Mouse (Mus musculus) cerebellum, adult 18-20 months (tissue): ENCODE results near the gene Rpl10-ps3.

Experiments
- DNase-seq, 2 experiments: peaks; one replicate each; pipeline ENCODE4 v3.0.0; 2021

The Rpl10-ps3 gene

GRCm38 (mm10) chr9:50344868-50345267 is at the start of gene Rpl10-ps3:
Rpl10-ps3 (minus strand) TSS chr9:50344968.
- DNase-seq, result no peak

GRCm38 (mm10) chr9:50375598-50375997 is 30.8 kb upstream of the Rpl10-ps3 start:
- no peak for DNase-seq

GRCm38 (mm10) chr9:50374666-50375065 is 29.9 kb upstream of the Rpl10-ps3 start:
- no peak for DNase-seq

DNA sequence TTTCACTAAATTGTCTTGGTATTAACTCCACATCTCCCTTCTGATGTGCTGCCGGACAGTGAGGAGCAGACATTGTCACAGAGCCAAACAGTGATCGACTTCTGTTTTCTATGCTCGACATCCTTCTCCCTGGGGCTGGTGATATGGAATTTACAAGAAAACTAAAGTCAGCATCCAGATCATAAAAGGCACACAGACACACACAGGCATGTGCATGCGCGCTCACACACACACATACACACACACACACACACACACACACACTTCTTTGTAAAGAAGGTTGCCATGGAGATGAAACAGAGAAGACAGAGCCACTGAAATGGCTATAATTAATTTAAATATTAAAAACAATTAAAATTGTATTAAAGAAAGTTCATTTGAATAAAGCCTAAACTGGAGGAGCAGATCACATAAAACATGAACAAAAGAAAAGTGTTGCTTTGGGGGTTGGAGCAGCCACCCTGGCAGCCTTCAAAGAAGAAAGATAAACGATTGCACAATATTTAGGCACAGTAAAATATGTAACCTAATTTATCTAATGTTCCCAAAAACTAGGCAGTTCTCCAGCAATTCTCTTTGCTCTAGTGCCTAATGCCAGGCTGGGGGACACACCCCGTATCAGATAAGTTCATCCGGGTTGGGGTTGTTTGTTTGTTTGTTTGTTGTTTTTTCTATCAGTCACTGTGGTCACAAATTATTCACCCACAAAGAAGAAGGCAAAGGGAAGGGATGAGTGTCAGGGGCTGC is 24.0 kb upstream of the Rpl10-ps3 start:
- DNase-seq, result no peak

- no peak for DNase-seq
These were observed 20.5 kb upstream of the Rpl10-ps3 start for GRCm38 (mm10) chr9:50365059-50365780.

DNA sequence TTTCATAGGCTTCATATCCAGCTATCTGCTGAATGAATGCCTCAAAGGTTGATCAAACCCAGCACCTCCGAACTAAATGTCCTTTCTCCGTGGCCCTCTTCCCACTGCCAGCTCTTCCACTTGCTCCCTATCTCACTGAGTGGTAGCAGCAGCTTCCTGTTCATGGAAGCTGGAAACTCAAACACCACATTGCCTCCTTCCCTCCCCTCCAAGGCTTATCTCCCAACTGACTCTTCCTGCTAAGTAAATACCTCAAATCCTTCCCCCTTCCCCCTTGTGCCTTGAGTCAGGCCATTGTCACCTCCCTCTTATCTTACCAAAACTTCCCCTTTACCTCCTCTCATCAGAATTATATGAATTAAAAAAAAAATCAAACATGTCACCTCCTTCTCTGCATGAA is 19.2 kb upstream of the Rpl10-ps3 start:
- no peak for DNase-seq

GRCm38 (mm10) chr9:50363259-50363658 is 18.5 kb upstream of the Rpl10-ps3 start:
- no peak for DNase-seq

DNA sequence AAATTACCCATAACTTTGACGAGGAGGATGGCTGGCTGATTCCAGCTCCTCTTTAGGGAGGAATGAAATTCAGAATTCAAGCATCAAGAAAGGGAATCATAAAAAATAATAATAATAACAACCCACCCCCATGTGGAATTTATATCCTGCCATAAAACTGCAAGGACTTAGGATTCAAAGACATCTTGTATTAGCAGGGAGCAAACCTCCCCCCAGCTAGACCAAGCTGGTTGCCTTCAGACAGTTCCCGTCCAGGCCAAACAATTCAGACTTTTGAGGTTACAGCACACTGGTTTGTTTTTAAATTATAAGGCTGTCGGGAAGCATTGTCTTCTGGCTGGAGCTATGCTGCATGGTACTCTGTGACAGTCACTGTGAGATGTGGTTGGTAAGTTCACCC is 17.8 kb upstream of the Rpl10-ps3 start:
- DNase-seq, result no peak

- no peak for DNase-seq
These were observed 15.6 kb upstream of the Rpl10-ps3 start for GRCm38 (mm10) chr9:50360370-50360769.

DNA sequence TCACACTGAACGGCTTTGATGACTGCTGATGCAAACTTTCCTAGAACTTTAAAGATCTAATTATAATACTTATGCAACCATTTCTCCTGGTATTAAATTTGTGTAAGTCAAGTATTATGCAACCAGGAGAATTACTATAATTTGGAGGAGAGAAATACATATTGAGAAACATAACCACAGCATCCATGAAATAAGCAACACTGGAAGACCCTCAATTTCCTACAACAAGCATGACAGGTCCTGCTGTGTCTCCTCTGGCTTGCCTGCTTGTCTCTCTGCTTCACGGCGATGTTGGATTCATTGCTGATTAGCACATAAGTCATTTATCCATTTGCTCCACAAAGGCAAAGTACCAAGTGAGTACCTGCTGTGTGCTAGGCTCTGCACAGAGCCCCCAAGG is 12.6 kb upstream of the Rpl10-ps3 start:
- DNase-seq, result no peak

DNA sequence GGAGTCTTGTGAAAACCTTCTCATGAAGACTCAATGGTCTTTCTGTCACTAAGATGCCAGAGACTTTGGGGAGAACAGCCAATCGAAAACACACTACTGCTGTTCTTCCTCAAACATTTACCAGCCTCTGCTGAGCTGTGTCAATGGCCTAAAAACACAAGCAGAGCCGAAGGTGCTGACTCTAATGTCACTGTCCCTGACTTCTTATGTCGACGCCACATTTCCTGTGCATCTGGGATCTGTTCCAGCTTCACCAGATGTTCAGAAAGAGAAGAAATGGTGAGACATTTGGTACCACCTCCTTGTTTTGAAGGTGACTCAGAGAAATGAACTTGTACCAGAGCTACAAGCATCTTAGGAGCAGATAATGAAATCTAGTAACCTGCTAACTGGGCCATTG is 7.0 kb upstream of the Rpl10-ps3 start:
- DNase-seq, result no peak

DNA sequence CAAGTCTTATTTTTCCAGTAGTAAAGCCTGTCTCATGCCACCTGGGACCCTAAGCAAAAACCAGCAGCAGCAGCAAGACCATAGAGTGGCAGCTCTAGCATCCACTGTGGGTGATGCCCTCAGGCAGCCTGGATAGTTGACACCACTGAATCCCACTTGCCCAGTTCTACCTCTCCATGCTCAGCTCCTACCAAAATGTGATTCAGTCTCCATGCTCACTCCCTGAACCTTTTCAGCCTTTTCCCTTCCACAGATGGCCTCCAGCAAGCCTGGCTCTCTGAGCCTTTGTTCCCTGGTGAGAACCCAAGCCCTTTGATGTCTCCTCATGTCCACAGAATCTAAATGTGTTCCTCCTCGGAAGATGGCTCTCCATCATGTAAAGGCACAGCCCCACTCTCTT is 5.8 kb upstream of the Rpl10-ps3 start:
- no peak for DNase-seq

DNA sequence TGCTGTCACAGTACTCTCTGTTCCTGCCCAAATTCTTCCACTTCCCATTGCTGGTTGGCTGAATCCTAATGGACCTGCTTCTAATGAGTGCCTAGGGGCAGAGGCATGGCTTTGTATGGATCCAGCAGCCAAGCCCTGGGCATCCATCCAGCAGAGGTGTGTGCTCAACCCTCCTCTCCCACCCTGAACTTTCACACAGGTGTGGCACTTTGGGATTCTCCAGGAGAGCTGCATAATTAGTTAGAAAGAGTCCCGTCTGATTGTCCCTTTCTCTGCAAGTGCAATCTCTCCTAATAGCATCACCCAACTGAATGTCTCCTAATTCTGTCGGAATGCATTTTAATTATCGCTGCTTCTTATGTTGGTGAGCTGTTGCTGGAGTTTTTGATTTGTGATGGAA is 4.4 kb upstream of the Rpl10-ps3 start:
- no peak for DNase-seq

- peak; percentile 25 to 47 for DNase-seq
These were observed 3.5 kb upstream of the Rpl10-ps3 start for GRCm38 (mm10) chr9:50348256-50348655.

- DNase-seq, result no peak
These were observed 9.0 kb downstream of the Rpl10-ps3 start for GRCm38 (mm10) chr9:50335539-50336325.

- peak; percentile 7 to 18 for DNase-seq
These were observed 11.4 kb downstream of the Rpl10-ps3 start for GRCm38 (mm10) chr9:50333413-50333812.

DNA sequence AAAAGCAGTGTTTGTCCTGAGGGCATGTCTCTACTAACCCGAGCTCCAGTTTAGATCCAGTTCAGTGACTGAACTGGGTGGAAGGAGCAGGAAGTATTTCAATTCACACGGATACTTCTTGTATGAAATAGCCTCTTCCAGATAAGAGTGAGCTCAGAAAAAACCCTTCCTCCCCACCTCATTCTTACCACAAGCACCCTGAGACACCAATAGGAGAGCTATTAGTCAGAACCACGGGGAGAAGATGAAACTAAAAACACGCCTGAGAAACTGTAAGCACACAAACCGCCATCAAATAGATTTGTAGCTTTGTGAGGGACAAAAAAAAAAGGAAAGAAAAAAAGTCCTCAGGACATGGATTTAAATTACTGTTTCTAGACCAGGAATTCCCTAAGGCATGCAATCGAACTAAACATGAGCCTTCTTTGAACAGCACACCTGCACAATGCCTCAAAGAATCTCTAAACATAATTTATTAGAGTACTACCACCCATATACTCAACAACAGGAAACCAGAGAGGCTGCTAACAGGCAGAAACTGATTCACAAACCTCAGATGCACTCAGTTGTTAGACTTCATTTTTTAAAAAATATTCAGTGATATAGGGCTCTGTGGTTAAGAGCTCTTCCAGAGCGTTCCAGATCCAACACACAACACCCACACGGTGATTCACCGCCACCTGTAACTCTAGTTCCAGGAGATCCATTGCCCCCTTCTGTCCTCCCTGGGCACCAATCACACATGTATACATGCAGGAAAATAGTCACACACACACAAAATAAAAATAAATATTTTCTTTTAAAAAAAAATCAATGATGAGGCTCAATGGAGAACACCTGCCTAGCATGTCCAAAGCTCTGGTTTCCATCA is 20.2 kb downstream of the Rpl10-ps3 start:
- DNase-seq, result no peak

- DNase-seq, result no peak
These were observed 24.0 kb downstream of the Rpl10-ps3 start for GRCm38 (mm10) chr9:50320729-50321128.

DNA sequence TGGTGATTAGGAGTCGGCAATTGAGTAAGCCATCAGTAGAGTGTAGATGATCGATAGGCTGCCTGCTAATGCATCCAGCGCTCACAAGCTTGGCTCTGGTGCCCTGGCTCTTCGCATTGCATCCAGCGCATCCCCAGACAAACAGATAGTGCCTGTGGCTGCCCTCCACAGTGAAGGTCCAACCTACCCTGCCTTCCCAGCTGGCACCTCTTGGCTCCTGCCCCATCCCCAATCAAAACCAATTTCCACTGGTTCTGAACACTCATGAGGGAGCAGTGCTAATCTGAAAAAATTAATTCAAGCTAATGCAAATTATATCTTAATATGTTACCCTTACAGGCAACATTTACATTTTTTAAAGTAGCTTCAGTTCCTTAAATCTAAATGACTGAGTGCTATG is 25.3 kb downstream of the Rpl10-ps3 start:
- DNase-seq, result no peak

DNA sequence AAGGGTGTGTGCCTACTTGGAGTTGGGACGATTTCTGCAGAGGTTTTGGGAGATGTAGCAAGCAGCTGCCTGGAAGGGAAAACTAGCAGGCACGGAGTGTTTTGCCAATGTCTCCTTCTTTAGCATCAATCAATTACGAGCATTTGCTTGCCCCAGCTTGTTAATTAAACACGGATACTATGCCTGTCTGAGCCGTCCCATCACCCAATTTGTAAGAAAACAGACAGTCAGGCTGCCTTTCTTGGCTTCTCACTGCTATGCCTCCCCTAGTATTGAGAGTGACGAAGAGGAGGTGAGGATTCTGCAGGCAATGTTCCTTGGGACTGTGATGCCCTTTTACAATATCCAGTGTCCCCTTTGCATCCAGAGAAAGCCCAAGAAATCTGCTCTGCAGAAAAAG is 27.5 kb downstream of the Rpl10-ps3 start:
- no peak for DNase-seq

DNA sequence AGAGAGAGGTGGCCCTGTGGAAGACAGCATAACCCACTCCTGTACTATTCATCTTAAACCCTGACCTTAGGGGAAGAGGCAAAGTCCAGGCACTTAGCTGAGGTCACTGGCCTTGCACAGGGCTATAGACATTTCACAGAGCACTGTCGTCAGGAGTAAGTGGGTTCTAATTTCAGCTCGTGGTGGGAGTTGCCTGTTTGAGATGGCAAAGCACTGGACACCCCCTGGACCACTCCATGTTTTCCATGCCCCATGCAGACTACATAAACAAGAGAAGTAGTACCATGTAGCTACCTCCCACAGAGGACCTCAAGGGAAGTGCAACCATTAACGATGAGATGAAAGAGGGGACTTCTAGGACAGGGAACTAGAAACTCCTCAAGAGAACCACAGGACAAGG is 29.1 kb downstream of the Rpl10-ps3 start:
- no peak for DNase-seq

- no peak for DNase-seq
These were observed 33.7 kb downstream of the Rpl10-ps3 start for GRCm38 (mm10) chr9:50311036-50311545.
